Mouse (Mus musculus): ENCODE data around the gene Prkra. TPM values are rescaled to one million over a fixed set of nuclear protein-coding genes. Genes with fewer than 3 reads are reported as not detected.

The Prkra gene
- polyA plus RNA-seq (2014; fragmentation: Nextera tagmentation; extraction: Ambion mirVana): 109 and 128 TPM in 2 replicates

DNA sequence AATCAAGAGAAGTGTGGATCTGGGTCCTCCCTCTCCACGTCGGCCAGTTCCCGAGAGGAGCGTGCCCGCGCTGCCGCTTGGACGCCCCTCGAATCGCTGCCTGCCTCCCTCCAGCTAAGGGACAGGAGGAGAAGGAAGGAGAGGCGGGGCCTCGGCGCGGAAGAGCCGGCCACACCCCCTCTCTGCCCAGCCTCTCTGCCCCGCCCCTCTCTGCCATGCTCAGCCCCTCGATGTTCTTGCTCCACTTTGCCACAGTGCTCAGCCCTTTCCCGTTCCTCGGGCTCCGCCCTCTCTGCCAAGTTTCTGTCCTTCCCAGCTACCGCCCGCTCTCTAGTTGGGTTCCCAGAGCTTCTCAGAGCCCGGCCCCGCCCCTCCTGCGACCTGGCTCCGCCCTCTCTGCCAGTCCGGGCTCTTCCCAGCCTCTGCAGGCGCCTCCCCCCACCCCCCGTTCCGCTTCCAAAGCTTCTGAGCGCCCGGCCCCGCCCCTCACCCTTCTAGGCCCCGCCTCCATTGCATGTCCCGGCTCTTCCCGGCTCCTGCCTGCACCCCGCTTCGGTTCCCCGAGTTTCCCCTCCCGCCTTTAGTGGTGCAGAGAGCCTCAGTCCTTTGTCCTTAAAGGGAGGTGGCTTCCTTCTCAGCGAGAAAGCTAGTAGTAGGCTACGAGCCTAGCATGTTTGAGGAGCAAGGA, at the start of gene Prkra, which contains the start of gene Pjvk:
Prkra (minus strand) TSS at position 133 of the 688 bp plus-strand sequence.
Pjvk (plus strand) TSS at position 594 of the 688 bp plus-strand sequence.
- Histone ChIP-seq H3K4me3 (ENCODE audit: low read depth, low read length) (peak within 1 kb of the TSS; percentile 75), H3K36me3 (ENCODE audit: control insufficient read depth, insufficient read depth, low read length) (no peaks in the 10 kb centered on the region), H3K9ac (ENCODE audit: low read depth, low read length) (peak within 1 kb of the TSS; percentile 80), H3K4me1 (replicated peaks; ENCODE audit: control insufficient read depth, insufficient read depth, low read length) (no peaks in the 10 kb centered on the region), H3K27ac (ENCODE audit: low read depth, low read length) (peak within 1 kb of the TSS; percentile 93), H3K4me2 (replicated peaks; ENCODE audit: low read depth, low read length) (peak within 1 kb of the TSS; percentile 75), H3K9me3 (ENCODE audit: control insufficient read depth, low read length) (no peaks in the 10 kb centered on the region), H3K27me3 (ENCODE audit: control insufficient read depth, insufficient read depth, low read length) (no peaks in the 10 kb centered on the region)
- ATAC-seq (ENCODE audit: low FRiP score): peak; percentile 98
- WGBS: 0% methylated on average over 28 of the region's 42 CpGs
- peak; percentile 99 for DNase-seq (ENCODE audit: low spot score)

DNA sequence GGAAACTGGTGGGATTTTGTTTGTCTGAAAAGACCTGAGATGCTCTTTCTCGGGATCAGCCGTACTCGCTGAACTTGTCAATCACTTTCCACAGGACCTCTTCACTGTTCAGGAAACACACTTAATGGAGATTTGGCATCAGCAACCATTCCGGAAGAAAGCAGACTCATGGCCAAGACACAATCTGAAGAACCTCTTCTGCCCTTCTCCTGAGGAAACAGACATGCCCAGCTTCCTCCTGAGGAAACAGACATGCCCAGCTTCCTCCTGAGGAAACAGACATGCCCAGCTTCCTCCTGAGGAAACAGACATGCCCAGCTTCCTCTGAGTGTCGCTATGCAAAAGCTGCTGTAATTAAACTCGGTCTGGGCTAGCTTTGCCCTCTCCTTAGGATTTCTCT, 47.5 kb upstream of the Prkra start:
- Histone ChIP-seq H3K4me3 (ENCODE audit: low read depth, low read length) (no peak overlapping the region), H3K27me3 (ENCODE audit: control insufficient read depth, insufficient read depth, low read length) (no peaks in the 10 kb centered on the region), H3K4me2 (replicated peaks; ENCODE audit: low read depth, low read length) (no peak overlapping the region), H3K9ac (ENCODE audit: low read depth, low read length) (no peak overlapping the region), H3K4me1 (replicated peaks; ENCODE audit: control insufficient read depth, insufficient read depth, low read length) (no peaks in the 10 kb centered on the region), H3K9me3 (ENCODE audit: control insufficient read depth, low read length) (no peaks in the 10 kb centered on the region), H3K36me3 (ENCODE audit: control insufficient read depth, insufficient read depth, low read length) (peaks cover 6% of the 10 kb centered on the region; the same call in 1 of the 2 replicates), H3K27ac (ENCODE audit: low read depth, low read length) (no peak overlapping the region)
- no peak for ATAC-seq (ENCODE audit: low FRiP score)
- DNase-seq (ENCODE audit: low spot score): no peak
- 87% methylated on average over 6 of the region's 6 CpGs for WGBS

DNA sequence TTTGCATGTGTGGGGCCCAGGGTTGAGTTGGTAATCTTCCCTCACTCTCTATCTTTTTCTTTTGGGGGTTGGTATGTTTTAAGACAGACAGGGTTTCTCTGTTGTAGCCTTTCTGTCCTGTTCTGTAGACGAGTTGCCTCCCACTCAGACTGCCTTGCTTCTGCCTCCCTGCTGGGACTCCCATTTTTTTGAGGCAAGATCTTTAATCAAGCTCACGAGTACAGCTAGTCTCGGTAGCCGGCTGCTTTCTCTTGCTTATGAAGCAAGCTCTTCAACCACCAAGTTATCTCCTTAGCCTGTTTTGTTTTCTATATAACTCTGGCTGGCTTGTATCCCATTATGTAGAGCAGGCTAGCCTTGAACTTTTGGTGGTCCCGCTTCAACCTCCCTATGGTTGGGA, 46.0 kb upstream of the Prkra start:
- ATAC-seq (ENCODE audit: low FRiP score) (no peak), DNase-seq (ENCODE audit: low spot score) (no peak)
- H3K9ac ChIP-seq (ENCODE audit: low read depth, low read length): no peak overlapping the region
- H3K36me3 ChIP-seq (ENCODE audit: control insufficient read depth, insufficient read depth, low read length): peaks cover 6% of the 10 kb centered on the region; the same call in 1 of the 2 replicates
- WGBS: 85% methylated on average over 5 of the region's 5 CpGs
- H3K4me2 ChIP-seq (replicated peaks; ENCODE audit: low read depth, low read length): no peak overlapping the region
- no peaks in the 10 kb centered on the region for H3K27me3 ChIP-seq (ENCODE audit: control insufficient read depth, insufficient read depth, low read length)
- H3K27ac ChIP-seq (ENCODE audit: low read depth, low read length): no peak overlapping the region
- no peaks in the 10 kb centered on the region for H3K9me3 ChIP-seq (ENCODE audit: control insufficient read depth, low read length)
- H3K4me1 ChIP-seq (replicated peaks; ENCODE audit: control insufficient read depth, insufficient read depth, low read length): no peaks in the 10 kb centered on the region
- H3K4me3 ChIP-seq (ENCODE audit: low read depth, low read length): no peak overlapping the region

DNA sequence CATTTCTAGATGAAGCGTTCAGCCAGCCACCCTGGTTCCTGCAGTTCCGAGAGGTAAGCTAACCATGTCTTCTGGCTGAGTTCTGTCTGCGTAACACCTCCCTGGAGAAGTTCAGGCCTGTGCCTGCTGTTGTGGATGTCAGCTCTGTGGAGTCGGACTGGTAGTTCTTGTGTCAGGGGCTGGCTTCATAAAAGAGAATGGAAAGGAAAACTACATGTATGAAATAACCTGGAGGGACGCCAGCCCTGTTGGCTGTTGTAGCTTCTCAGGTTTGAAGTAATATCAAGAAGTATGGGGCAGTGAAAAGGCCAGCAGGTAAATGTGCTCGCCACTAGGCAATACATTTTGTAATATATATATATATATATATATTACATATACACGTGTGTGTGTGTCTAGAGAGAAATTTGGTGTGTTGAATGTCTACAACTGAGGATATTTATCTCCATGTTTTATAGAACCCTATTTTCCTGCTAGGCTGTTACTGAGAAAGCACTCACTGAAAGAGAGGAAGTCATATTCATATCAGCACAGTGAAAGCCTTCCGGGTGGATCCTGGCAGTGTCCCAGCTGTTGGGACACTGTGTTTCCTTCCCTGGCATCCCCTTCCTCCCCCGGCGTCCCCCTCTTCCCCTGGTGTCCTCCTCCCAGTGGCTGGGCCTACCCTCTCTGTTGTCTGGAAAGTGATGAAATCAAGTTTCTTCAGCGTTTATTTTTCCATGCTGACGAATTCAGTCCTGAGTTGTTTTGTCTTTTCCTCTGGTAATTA, 42.8 kb upstream of the Prkra start:
- DNase-seq (ENCODE audit: low spot score): no peak
- H3K9me3 ChIP-seq (ENCODE audit: control insufficient read depth, low read length): no peaks in the 10 kb centered on the region
- no peak overlapping the region for H3K4me2 ChIP-seq (replicated peaks; ENCODE audit: low read depth, low read length)
- no peak for ATAC-seq (ENCODE audit: low FRiP score)
- no peaks in the 10 kb centered on the region for H3K27me3 ChIP-seq (ENCODE audit: control insufficient read depth, insufficient read depth, low read length)
- H3K36me3 ChIP-seq (ENCODE audit: control insufficient read depth, insufficient read depth, low read length): peaks cover 12% of the 10 kb centered on the region; the same call in 1 of the 2 replicates
- no peak overlapping the region for H3K4me3 ChIP-seq (ENCODE audit: low read depth, low read length)
- no peaks in the 10 kb centered on the region for H3K4me1 ChIP-seq (replicated peaks; ENCODE audit: control insufficient read depth, insufficient read depth, low read length)
- 86% methylated on average over 12 of the region's 12 CpGs for WGBS
- H3K27ac ChIP-seq (ENCODE audit: low read depth, low read length): no peak overlapping the region
- H3K9ac ChIP-seq (ENCODE audit: low read depth, low read length): no peak overlapping the region

DNA sequence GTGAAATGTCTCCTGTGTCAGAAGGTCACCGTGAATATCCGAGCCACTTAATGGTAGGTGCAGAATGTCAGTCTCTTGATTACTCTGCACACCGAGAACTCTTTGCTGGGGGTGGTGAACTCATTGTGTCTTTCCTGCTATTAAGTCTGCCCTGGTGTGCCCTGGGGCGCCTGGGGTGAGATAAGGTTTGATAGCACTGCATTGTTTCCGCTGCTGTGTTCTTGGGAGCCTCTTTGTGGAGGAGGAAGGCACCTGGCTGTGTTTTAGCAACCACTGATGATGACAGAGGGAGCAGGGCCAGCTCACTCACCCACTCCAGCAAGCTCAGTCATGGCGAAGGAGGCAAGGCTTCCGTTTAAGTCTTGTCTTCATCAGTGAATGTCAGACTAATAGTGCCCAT, 40.3 kb upstream of the Prkra start:
- Histone ChIP-seq H3K36me3 (ENCODE audit: control insufficient read depth, insufficient read depth, low read length) (peaks cover 11% of the 10 kb centered on the region; the same call in 1 of the 2 replicates), H3K9me3 (ENCODE audit: control insufficient read depth, low read length) (no peaks in the 10 kb centered on the region), H3K4me1 (replicated peaks; ENCODE audit: control insufficient read depth, insufficient read depth, low read length) (no peaks in the 10 kb centered on the region), H3K4me3 (ENCODE audit: low read depth, low read length) (no peak overlapping the region), H3K9ac (ENCODE audit: low read depth, low read length) (no peak overlapping the region), H3K4me2 (replicated peaks; ENCODE audit: low read depth, low read length) (no peak overlapping the region), H3K27ac (ENCODE audit: low read depth, low read length) (no peak overlapping the region), H3K27me3 (ENCODE audit: control insufficient read depth, insufficient read depth, low read length) (no peaks in the 10 kb centered on the region)
- DNase-seq (ENCODE audit: low spot score) (no peak), ATAC-seq (ENCODE audit: low FRiP score) (no peak)
- 76% methylated on average over 7 of the region's 7 CpGs for WGBS

DNA sequence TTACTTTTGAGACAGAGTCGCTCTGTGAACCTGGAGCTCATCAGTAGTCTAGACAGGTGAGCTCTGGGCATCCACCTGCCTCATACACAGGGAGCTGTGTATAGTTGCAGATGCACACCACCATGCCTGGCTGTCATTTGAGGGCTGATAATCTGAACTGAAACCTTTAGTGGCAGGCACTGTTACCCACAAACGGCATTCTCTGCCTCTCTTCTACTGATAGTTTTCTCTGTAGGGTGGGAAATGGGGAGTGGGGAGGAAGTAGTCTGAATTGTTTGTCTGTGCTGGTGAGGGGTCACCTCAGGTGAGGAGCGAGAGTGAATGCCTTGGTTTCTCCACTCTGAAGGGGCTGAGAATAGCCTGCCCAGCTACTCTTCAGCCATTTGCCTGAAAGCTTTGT, 39.8 kb upstream of the Prkra start:
- H3K36me3 ChIP-seq (ENCODE audit: control insufficient read depth, insufficient read depth, low read length): peaks cover 9% of the 10 kb centered on the region; the same call in 1 of the 2 replicates

DNA sequence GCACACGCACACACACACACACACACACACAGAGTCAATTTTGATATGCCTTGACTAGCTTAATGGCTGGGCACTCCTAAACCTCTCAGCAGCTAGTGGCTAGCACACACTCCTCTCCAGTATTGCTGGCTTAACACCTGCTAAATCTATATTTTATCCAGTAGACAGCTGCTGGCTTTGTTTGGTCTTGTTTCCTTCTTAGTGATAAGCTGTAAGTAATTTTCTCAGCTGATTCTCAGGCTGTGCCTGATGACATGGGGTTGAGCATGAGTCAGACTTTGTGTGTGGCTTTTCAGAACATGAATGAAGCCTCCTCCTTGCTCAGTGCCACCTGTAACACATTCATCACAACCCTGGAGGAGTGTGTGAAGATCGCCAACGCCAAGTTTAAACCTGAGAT, 39.2 kb upstream of the Prkra start:
- no peaks in the 10 kb centered on the region for H3K4me1 ChIP-seq (replicated peaks; ENCODE audit: control insufficient read depth, insufficient read depth, low read length)
- no peak overlapping the region for H3K27ac ChIP-seq (ENCODE audit: low read depth, low read length)
- H3K27me3 ChIP-seq (ENCODE audit: control insufficient read depth, insufficient read depth, low read length): no peaks in the 10 kb centered on the region
- no peak overlapping the region for H3K9ac ChIP-seq (ENCODE audit: low read depth, low read length)
- no peak overlapping the region for H3K4me3 ChIP-seq (ENCODE audit: low read depth, low read length)
- no peaks in the 10 kb centered on the region for H3K9me3 ChIP-seq (ENCODE audit: control insufficient read depth, low read length)
- no peak overlapping the region for H3K4me2 ChIP-seq (replicated peaks; ENCODE audit: low read depth, low read length)
- H3K36me3 ChIP-seq (ENCODE audit: control insufficient read depth, insufficient read depth, low read length): peaks cover 8% of the 10 kb centered on the region; the same call in 1 of the 2 replicates
- ATAC-seq (ENCODE audit: low FRiP score): no peak
- WGBS: 92% methylated on average over 3 of the region's 3 CpGs
- no peak for DNase-seq (ENCODE audit: low spot score)

More for the DNA sequence above, 39.8 kb upstream of the Prkra start:
- Histone ChIP-seq H3K9ac (ENCODE audit: low read depth, low read length) (no peak overlapping the region), H3K4me2 (replicated peaks; ENCODE audit: low read depth, low read length) (no peak overlapping the region), H3K4me1 (replicated peaks; ENCODE audit: control insufficient read depth, insufficient read depth, low read length) (no peaks in the 10 kb centered on the region), H3K27me3 (ENCODE audit: control insufficient read depth, insufficient read depth, low read length) (no peaks in the 10 kb centered on the region), H3K4me3 (ENCODE audit: low read depth, low read length) (no peak overlapping the region), H3K9me3 (ENCODE audit: control insufficient read depth, low read length) (no peaks in the 10 kb centered on the region), H3K27ac (ENCODE audit: low read depth, low read length) (no peak overlapping the region)
- WGBS: 82% methylated on average over 3 of the region's 3 CpGs
- no peak for DNase-seq (ENCODE audit: low spot score)
- ATAC-seq (ENCODE audit: low FRiP score): no peak

DNA sequence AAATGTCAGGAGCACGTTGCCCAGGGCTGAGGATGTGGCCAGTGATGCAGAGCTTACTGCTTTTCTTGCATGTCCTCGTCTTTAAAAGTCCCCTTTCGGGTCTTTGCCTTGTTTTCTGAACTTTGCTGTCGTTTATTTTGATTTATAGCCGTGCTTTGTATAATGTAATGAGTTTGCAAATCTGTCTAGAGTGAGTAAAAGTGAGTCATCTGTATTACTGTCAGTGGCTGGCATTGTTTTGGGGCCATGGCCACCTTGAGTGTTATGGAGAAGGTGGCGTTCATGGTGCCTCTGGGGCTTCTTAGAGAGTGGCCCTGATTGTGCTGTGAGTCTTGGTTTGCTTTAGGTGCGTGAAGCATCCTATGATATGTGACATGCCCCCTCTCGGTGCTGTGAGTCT, 34.5 kb upstream of the Prkra start:
- no peaks in the 10 kb centered on the region for H3K9me3 ChIP-seq (ENCODE audit: control insufficient read depth, low read length)
- ATAC-seq (ENCODE audit: low FRiP score) (no peak), DNase-seq (ENCODE audit: low spot score) (no peak)
- H3K9ac ChIP-seq (ENCODE audit: low read depth, low read length): no peak overlapping the region
- H3K4me3 ChIP-seq (ENCODE audit: low read depth, low read length): no peak overlapping the region
- H3K4me2 ChIP-seq (replicated peaks; ENCODE audit: low read depth, low read length): no peak overlapping the region
- no peaks in the 10 kb centered on the region for H3K27me3 ChIP-seq (ENCODE audit: control insufficient read depth, insufficient read depth, low read length)
- H3K4me1 ChIP-seq (replicated peaks; ENCODE audit: control insufficient read depth, insufficient read depth, low read length): no peaks in the 10 kb centered on the region
- peaks cover 8% of the 10 kb centered on the region; the same call in 1 of the 2 replicates for H3K36me3 ChIP-seq (ENCODE audit: control insufficient read depth, insufficient read depth, low read length)
- WGBS: 86% methylated on average over 8 of the region's 8 CpGs
- H3K27ac ChIP-seq (ENCODE audit: low read depth, low read length): no peak overlapping the region

Data from hindbrain, embryonic 11.5 days (tissue).